Mouse (Mus musculus) heart, embryonic 14.5 days (tissue): ENCODE results near the gene Cdc14a. TPM values are rescaled to one million over a fixed set of nuclear protein-coding genes. Genes with fewer than 3 reads are reported as not detected.
A peak's percentile ranks its signal among the peaks of the same experiment; 100 is the strongest.

ENCODE experiments used
- ATAC-seq: fragments of 200-750 bp; cut with Nextera tagmentation; 2 replicates; pipeline ENCODE4 v1.8.0; 2017; ENCODE audit warnings: low read depth, moderate TSS enrichment; ENCODE audit not compliant: insufficient number of reproducible peaks, insufficient read depth, low FRiP score
- H3K27ac ChIP-seq, 2 experiments: fragments of 200-500 bp in 1 of 2; fragments of 300-500 bp in 1 of 2; sonication (generic) in 1 of 2; replicated peaks in 1 of 2; 2 replicates each; pipeline ENCODE4 v1.5.1; 2012 to 2014; ENCODE audit warnings: low read depth in 2 of 2, low read length in 2 of 2, control low read depth in 1 of 2, mild to moderate bottlenecking in 1 of 2, mixed read lengths in 1 of 2; ENCODE audit not compliant: control insufficient read depth in 1 of 2, insufficient read depth in 1 of 2
- H3K27me3 ChIP-seq: fragments of 300-500 bp; sonication (generic); 2 replicates; pipeline ENCODE4 v1.6.1; 2014; ENCODE audit warnings: mild to moderate bottlenecking, low read length, control low read depth; ENCODE audit not compliant: control insufficient read depth, insufficient read depth
- H3K36me3 ChIP-seq: fragments of 300-500 bp; sonication (generic); 2 replicates; pipeline ENCODE4 v1.6.1; 2014; ENCODE audit warnings: mild to moderate bottlenecking, control low read depth, low read length, mixed read lengths; ENCODE audit not compliant: control insufficient read depth, insufficient read depth
- H3K4me1 ChIP-seq, 2 experiments: fragments of 200-500 bp in 1 of 2; fragments of 300-500 bp in 1 of 2; sonication (generic) in 1 of 2; 2 replicates each; pipeline ENCODE4 v1.6.1; 2012 to 2014; ENCODE audit warnings: low read length in 2 of 2, control low read depth in 1 of 2, mixed read lengths in 1 of 2; ENCODE audit not compliant: control insufficient read depth in 2 of 2, insufficient read depth in 2 of 2
- H3K4me2 ChIP-seq: fragments of 300-500 bp; sonication (generic); 2 replicates; pipeline ENCODE4 v1.6.1; 2014; ENCODE audit warnings: mild to moderate bottlenecking, low read length
- H3K4me3 ChIP-seq, 2 experiments: fragments of 200-500 bp in 1 of 2; fragments of 300-500 bp in 1 of 2; sonication (generic) in 1 of 2; 2 replicates each; pipeline ENCODE4 v1.5.1; 2012 to 2014; ENCODE audit warnings: low read length in 2 of 2, mild to moderate bottlenecking in 2 of 2, control low read depth in 1 of 2, low read depth in 1 of 2, moderate library complexity in 1 of 2; ENCODE audit not compliant: control insufficient read depth in 1 of 2, insufficient read depth in 1 of 2
- H3K9ac ChIP-seq: fragments of 300-500 bp; sonication (generic); 2 replicates; pipeline ENCODE4 v1.6.1; 2014; ENCODE audit warnings: mild to moderate bottlenecking, low read length
- H3K9me3 ChIP-seq: fragments of 300-500 bp; sonication (generic); 2 replicates; pipeline ENCODE4 v1.6.1; 2016; ENCODE audit warnings: low read length, control low read depth; ENCODE audit not compliant: control insufficient read depth
- WGBS: fragments of 180-500 bp; shearing (Covaris S2); extraction: QIAGEN DNeasy Blood & Tissue Kit; methylation state at CpG from one replicate; pipeline ENCODE4 v1.1.7; 2014; 5-methylcytosine and 5-hydroxymethylcytosine counted together
- polyA plus RNA-seq: library from polyadenylated mRNA; unstranded; fragments of >200 nt; fragmentation: Nextera tagmentation; extraction: Ambion mirVana; gene quantifications from 2 replicates; pipeline ENCODE4 v1.2.1, GENCODE M21; 2014

Cdc14a gene
- polyA plus RNA-seq, 1 experiment from 2014 or later: 4.9 TPM

- H3K4me3 ChIP-seq: no peak overlapping the region
These were observed 126.7 kb downstream of the Cdc14a start for GRCm38 (mm10) chr3:116297170-116297569.

GRCm38 (mm10) chr3:116290041-116290815 is 133.6 kb downstream of the Cdc14a start:
- H3K4me1 ChIP-seq: peaks cover 3% of the 10 kb centered on the region in 2 experiments; a peak in 3 of 4 replicates
- no peak overlapping the region for H3K27ac ChIP-seq
- peaks cover 18% of the 10 kb centered on the region for H3K36me3 ChIP-seq
- H3K4me2 ChIP-seq: no peak overlapping the region
- H3K27me3 ChIP-seq: no peaks in the 10 kb centered on the region
- no peak overlapping the region for H3K9ac ChIP-seq
- WGBS: 77% methylated on average over 9 of the region's 9 CpGs
- H3K9me3 ChIP-seq: no peaks in the 10 kb centered on the region
- no peak for ATAC-seq
- no peak overlapping the region for H3K4me3 ChIP-seq

More at GRCm38 (mm10) chr3:116297170-116297569, 126.7 kb downstream of the Cdc14a start:
- Histone ChIP-seq H3K4me1 (no peaks in the 10 kb centered on the region), H3K4me2 (no peak overlapping the region), H3K36me3 (peaks cover 17% of the 10 kb centered on the region), H3K9me3 (no peaks in the 10 kb centered on the region), H3K27me3 (no peaks in the 10 kb centered on the region), H3K9ac (no peak overlapping the region), H3K27ac (no peak overlapping the region)
- ATAC-seq: no peak
- 88% methylated on average over 7 of the region's 7 CpGs for WGBS

- no peak overlapping the region for H3K27ac ChIP-seq
- no peak overlapping the region for H3K4me2 ChIP-seq
- no peaks in the 10 kb centered on the region for H3K27me3 ChIP-seq
- 46% methylated on average over 6 of the region's 6 CpGs for WGBS
- H3K36me3 ChIP-seq: peaks cover 16% of the 10 kb centered on the region
- peaks cover 3% of the 10 kb centered on the region in 2 experiments; a peak in 3 of 4 replicates for H3K4me1 ChIP-seq
- 0 out of 2 replicates have a peak, but pooled peaks have one; percentile 54 for ATAC-seq
- no peak overlapping the region for H3K4me3 ChIP-seq
- no peaks in the 10 kb centered on the region for H3K9me3 ChIP-seq
- H3K9ac ChIP-seq: no peak overlapping the region
These were observed 135.0 kb downstream of the Cdc14a start for GRCm38 (mm10) chr3:116288833-116289232.

- WGBS: 99% methylated on average over 4 of the region's 4 CpGs
- Histone ChIP-seq H3K4me2 (no peak overlapping the region), H3K36me3 (peaks cover 5% of the 10 kb centered on the region; the same call in 1 of the 2 replicates), H3K9ac (no peak overlapping the region), H3K4me3 (no peak overlapping the region), H3K27me3 (no peaks in the 10 kb centered on the region), H3K9me3 (no peaks in the 10 kb centered on the region), H3K27ac (no peak overlapping the region), H3K4me1 (peaks cover 7 to 11% of the 10 kb centered on the region in 2 experiments)
- no peak for ATAC-seq
These were observed 139.1 kb downstream of the Cdc14a start for GRCm38 (mm10) chr3:116284735-116285134.

GRCm38 (mm10) chr3:116283996-116284395 is 139.8 kb downstream of the Cdc14a start:
- Histone ChIP-seq H3K9me3 (no peaks in the 10 kb centered on the region), H3K27ac (no peak overlapping the region), H3K4me1 (peaks cover 7 to 13% of the 10 kb centered on the region in 2 experiments), H3K36me3 (peaks cover 5% of the 10 kb centered on the region; the same call in 1 of the 2 replicates), H3K9ac (no peak overlapping the region), H3K4me2 (no peak overlapping the region), H3K27me3 (no peaks in the 10 kb centered on the region), H3K4me3 (no peak overlapping the region)
- 57% methylated on average over 2 of the region's 2 CpGs for WGBS
- no peak for ATAC-seq

GRCm38 (mm10) chr3:116281663-116282062 is 142.2 kb downstream of the Cdc14a start:
- no peak overlapping the region for H3K9ac ChIP-seq
- ATAC-seq: no peak
- H3K4me2 ChIP-seq: no peak overlapping the region
- 79% methylated on average over 6 of the region's 6 CpGs for WGBS
- H3K36me3 ChIP-seq: peaks cover 5% of the 10 kb centered on the region; the same call in 1 of the 2 replicates
- no peak overlapping the region for H3K4me3 ChIP-seq
- peaks cover 3 to 11% of the 10 kb centered on the region in 2 experiments; a peak in 3 of 4 replicates for H3K4me1 ChIP-seq
- H3K27me3 ChIP-seq: no peaks in the 10 kb centered on the region
- H3K27ac ChIP-seq: no peak overlapping the region
- H3K9me3 ChIP-seq: no peaks in the 10 kb centered on the region

- ATAC-seq: no peak
- Histone ChIP-seq H3K36me3 (peaks cover 5% of the 10 kb centered on the region; the same call in 1 of the 2 replicates), H3K4me2 (no peak overlapping the region), H3K27ac (no peak overlapping the region), H3K4me1 (peaks cover 3 to 10% of the 10 kb centered on the region in 2 experiments; a peak in 3 of 4 replicates), H3K9me3 (no peaks in the 10 kb centered on the region), H3K27me3 (no peaks in the 10 kb centered on the region), H3K9ac (no peak overlapping the region), H3K4me3 (no peak overlapping the region)
- WGBS: 76% methylated on average over 8 of the region's 8 CpGs
These were observed 146.7 kb downstream of the Cdc14a start for GRCm38 (mm10) chr3:116277146-116277545.
